Mouse (Mus musculus): ENCODE data around the gene Mst1. TPM values are rescaled to one million over a fixed set of nuclear protein-coding genes. Genes with fewer than 3 reads are reported as not detected.

The Mst1 gene
- polyA plus RNA-seq, 1 experiment from 2014 or later = 62.0 TPM

- WGBS (ENCODE audit: insufficient replicate concordance) = 34% methylated on average over 5 of the region's 5 CpGs
- no peaks in the 10 kb centered on the region for H3K27me3 ChIP-seq (ENCODE audit: control insufficient read depth, insufficient read depth, low read depth, low read length)
- no peak overlapping the region for H3K27ac ChIP-seq (ENCODE audit: low read length)
- no peaks in the 10 kb centered on the region for H3K9me3 ChIP-seq (replicated peaks; ENCODE audit: control insufficient read depth, low read length)
- no peak overlapping the region for H3K9ac ChIP-seq (ENCODE audit: low read depth, low read length)
- no peaks in the 10 kb centered on the region for H3K4me1 ChIP-seq (ENCODE audit: control insufficient read depth, low read depth, low read length)
- ATAC-seq (ENCODE audit: low read depth) = no peak
- H3K4me3 ChIP-seq (ENCODE audit: low read depth, low read length) = no peak overlapping the region
- H3K4me2 ChIP-seq (ENCODE audit: low read depth, low read length) = no peak overlapping the region
- H3K36me3 ChIP-seq (ENCODE audit: control insufficient read depth, insufficient read depth) = no peaks in the 10 kb centered on the region
Observed at GRCm38 (mm10) chr9:108131502-108131901, 51.3 kb downstream of the Mst1 start.

- H3K9me3 ChIP-seq (replicated peaks; ENCODE audit: control insufficient read depth, low read length) = no peaks in the 10 kb centered on the region
- H3K4me2 ChIP-seq (ENCODE audit: low read depth, low read length) = no peak overlapping the region
- H3K9ac ChIP-seq (ENCODE audit: low read depth, low read length) = no peak overlapping the region
- no peak overlapping the region for H3K27ac ChIP-seq (ENCODE audit: low read length)
- no peaks in the 10 kb centered on the region for H3K36me3 ChIP-seq (ENCODE audit: control insufficient read depth, insufficient read depth)
- H3K4me1 ChIP-seq (ENCODE audit: control insufficient read depth, low read depth, low read length) = no peaks in the 10 kb centered on the region
- H3K4me3 ChIP-seq (ENCODE audit: low read depth, low read length) = no peak overlapping the region
- WGBS (ENCODE audit: insufficient replicate concordance) = 62% methylated on average over 3 of the region's 3 CpGs
- peaks cover 2% of the 10 kb centered on the region; the same call in 1 of the 2 replicates for H3K27me3 ChIP-seq (ENCODE audit: control insufficient read depth, insufficient read depth, low read depth, low read length)
- no peak for ATAC-seq (ENCODE audit: low read depth)
Observed at GRCm38 (mm10) chr9:108132373-108132772, 52.1 kb downstream of the Mst1 start.

GRCm38 (mm10) chr9:108133478-108133877, 53.2 kb downstream of the Mst1 start:
- H3K4me2 ChIP-seq (ENCODE audit: low read depth, low read length) = no peak overlapping the region
- no peaks in the 10 kb centered on the region for H3K4me1 ChIP-seq (ENCODE audit: control insufficient read depth, low read depth, low read length)
- no peaks in the 10 kb centered on the region for H3K36me3 ChIP-seq (ENCODE audit: control insufficient read depth, insufficient read depth)
- no peaks in the 10 kb centered on the region for H3K9me3 ChIP-seq (replicated peaks; ENCODE audit: control insufficient read depth, low read length)
- peaks cover 6% of the 10 kb centered on the region for H3K27me3 ChIP-seq (ENCODE audit: control insufficient read depth, insufficient read depth, low read depth, low read length)
- H3K27ac ChIP-seq (ENCODE audit: low read length) = no peak overlapping the region
- no peak for ATAC-seq (ENCODE audit: low read depth)
- WGBS (ENCODE audit: insufficient replicate concordance) = 67% methylated on average over 1 of the region's 1 CpGs
- no peak overlapping the region for H3K4me3 ChIP-seq (ENCODE audit: low read depth, low read length)
- H3K9ac ChIP-seq (ENCODE audit: low read depth, low read length) = no peak overlapping the region

Small RNA genes lying within 50 kb of the gene (microRNA-seq; reads per million reads assigned to microRNA genes)
- gene Gm47303 (not detected), gene Mir7088 (1.7 reads per million)

Other genes starting within 250 kb of the Mst1 start
- 25.8 and 26.6 TPM in 2 replicates for gene Rbm6, start 207.2 kb upstream of the Mst1 start, polyA plus RNA-seq (2015; fragmentation: Nextera tagmentation; extraction: Ambion mirVana)
- gene Mon1a, start 192.3 kb upstream of the Mst1 start, polyA plus RNA-seq (2015; fragmentation: Nextera tagmentation; extraction: Ambion mirVana) = 3.6 and 4.1 TPM in 2 replicates
- gene Mst1r, start 173.6 kb upstream of the Mst1 start, polyA plus RNA-seq (2015; fragmentation: Nextera tagmentation; extraction: Ambion mirVana) = 1.3 and 2.8 TPM in 2 replicates
- gene Actl11, start 152.0 kb upstream of the Mst1 start, polyA plus RNA-seq (2015; fragmentation: Nextera tagmentation; extraction: Ambion mirVana) = not detected in 2 replicates
- 0.11 TPM in 2 replicates for gene Camkv, start 144.8 kb upstream of the Mst1 start, polyA plus RNA-seq (2015; fragmentation: Nextera tagmentation; extraction: Ambion mirVana)
- 11.1 and 13.3 TPM in 2 replicates for gene Traip, start 130.3 kb upstream of the Mst1 start, polyA plus RNA-seq (2015; fragmentation: Nextera tagmentation; extraction: Ambion mirVana)
- 43.8 and 47.7 TPM in 2 replicates for gene Uba7, start 104.9 kb upstream of the Mst1 start, polyA plus RNA-seq (2015; fragmentation: Nextera tagmentation; extraction: Ambion mirVana)
- gene Gm20661, start 97.4 kb upstream of the Mst1 start, polyA plus RNA-seq (2015; fragmentation: Nextera tagmentation; extraction: Ambion mirVana) = 0.41 and 0.49 TPM in 2 replicates
- 41.0 and 46.1 TPM in 2 replicates for gene Inka1, start 94.6 kb upstream of the Mst1 start, polyA plus RNA-seq (2015; fragmentation: Nextera tagmentation; extraction: Ambion mirVana)
- 1.0 and 1.2 TPM in 2 replicates for gene Cdhr4, start 87.9 kb upstream of the Mst1 start, polyA plus RNA-seq (2015; fragmentation: Nextera tagmentation; extraction: Ambion mirVana)
- gene Gm20662, start 84.1 kb upstream of the Mst1 start, polyA plus RNA-seq (2015; fragmentation: Nextera tagmentation; extraction: Ambion mirVana) = 0.22 and 0.48 TPM in 2 replicates
- 39.1 and 45.3 TPM in 2 replicates for gene Ip6k1, start 77.9 kb upstream of the Mst1 start, polyA plus RNA-seq (2015; fragmentation: Nextera tagmentation; extraction: Ambion mirVana)
- 12.9 and 13.8 TPM in 2 replicates for gene Gmppb, start 31.2 kb upstream of the Mst1 start, polyA plus RNA-seq (2015; fragmentation: Nextera tagmentation; extraction: Ambion mirVana)
- 1.6 and 2.1 TPM in 2 replicates for gene Amigo3, start 27.3 kb upstream of the Mst1 start, polyA plus RNA-seq (2015; fragmentation: Nextera tagmentation; extraction: Ambion mirVana)
- 92.7 and 106 TPM in 2 replicates for gene Rnf123, start 2.9 kb downstream of the Mst1 start, polyA plus RNA-seq (2015; fragmentation: Nextera tagmentation; extraction: Ambion mirVana)
- 167 and 172 TPM in 2 replicates for gene Apeh, start 14.2 kb downstream of the Mst1 start, polyA plus RNA-seq (2015; fragmentation: Nextera tagmentation; extraction: Ambion mirVana)
- 1.0 and 1.2 TPM in 2 replicates for gene Bsn, start 109.9 kb downstream of the Mst1 start, polyA plus RNA-seq (2015; fragmentation: Nextera tagmentation; extraction: Ambion mirVana)
- gene Dag1, start 183.5 kb downstream of the Mst1 start, polyA plus RNA-seq (2015; fragmentation: Nextera tagmentation; extraction: Ambion mirVana) = 17.0 and 20.4 TPM in 2 replicates
- gene Nicn1, start 210.0 kb downstream of the Mst1 start, polyA plus RNA-seq (2015; fragmentation: Nextera tagmentation; extraction: Ambion mirVana) = 7.4 and 7.6 TPM in 2 replicates
- gene Amt, start 216.4 kb downstream of the Mst1 start, polyA plus RNA-seq (2015; fragmentation: Nextera tagmentation; extraction: Ambion mirVana) = 14.4 and 15.0 TPM in 2 replicates
- 190 and 213 TPM in 2 replicates for gene Rhoa, start 225.7 kb downstream of the Mst1 start, polyA plus RNA-seq (2015; fragmentation: Nextera tagmentation; extraction: Ambion mirVana)
- gene Tcta, start 225.7 kb downstream of the Mst1 start, polyA plus RNA-seq (2015; fragmentation: Nextera tagmentation; extraction: Ambion mirVana) = 14.9 and 15.2 TPM in 2 replicates